Mouse (Mus musculus): ENCODE data around the gene Uck2.

Uck2 gene

DNA sequence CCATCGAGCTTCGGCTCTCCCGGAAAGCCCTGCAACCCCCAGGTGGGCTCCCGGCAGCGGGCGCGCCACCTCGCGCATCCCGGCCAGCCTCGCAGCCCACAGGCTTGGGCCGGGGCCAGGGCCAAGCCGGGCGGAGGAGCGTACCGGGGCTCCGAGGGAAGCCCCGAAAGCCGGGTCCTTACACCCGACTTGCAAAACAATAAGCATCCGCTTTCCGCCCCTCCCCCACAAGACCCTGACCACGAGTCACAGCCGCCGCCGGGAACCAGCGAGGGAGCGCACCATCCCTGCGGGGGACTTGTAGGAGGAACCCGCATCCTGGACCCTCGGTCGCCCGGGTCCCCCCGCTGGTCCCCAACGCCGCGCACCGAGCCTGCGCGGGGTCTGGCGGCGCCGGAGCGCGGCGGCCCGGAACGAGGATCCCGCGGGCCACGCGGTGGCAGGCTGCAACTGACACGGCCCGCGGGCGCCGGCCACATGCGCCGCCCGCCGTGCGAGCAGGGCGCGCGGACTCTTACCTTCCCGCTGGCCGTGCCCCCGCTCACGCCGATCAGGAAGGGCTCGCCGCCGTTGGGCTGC, 773 bp downstream of the Uck2 start:
- DNase-seq (ENCODE audit: extremely low spot score, low spot score) = peak; percentile 93

DNA sequence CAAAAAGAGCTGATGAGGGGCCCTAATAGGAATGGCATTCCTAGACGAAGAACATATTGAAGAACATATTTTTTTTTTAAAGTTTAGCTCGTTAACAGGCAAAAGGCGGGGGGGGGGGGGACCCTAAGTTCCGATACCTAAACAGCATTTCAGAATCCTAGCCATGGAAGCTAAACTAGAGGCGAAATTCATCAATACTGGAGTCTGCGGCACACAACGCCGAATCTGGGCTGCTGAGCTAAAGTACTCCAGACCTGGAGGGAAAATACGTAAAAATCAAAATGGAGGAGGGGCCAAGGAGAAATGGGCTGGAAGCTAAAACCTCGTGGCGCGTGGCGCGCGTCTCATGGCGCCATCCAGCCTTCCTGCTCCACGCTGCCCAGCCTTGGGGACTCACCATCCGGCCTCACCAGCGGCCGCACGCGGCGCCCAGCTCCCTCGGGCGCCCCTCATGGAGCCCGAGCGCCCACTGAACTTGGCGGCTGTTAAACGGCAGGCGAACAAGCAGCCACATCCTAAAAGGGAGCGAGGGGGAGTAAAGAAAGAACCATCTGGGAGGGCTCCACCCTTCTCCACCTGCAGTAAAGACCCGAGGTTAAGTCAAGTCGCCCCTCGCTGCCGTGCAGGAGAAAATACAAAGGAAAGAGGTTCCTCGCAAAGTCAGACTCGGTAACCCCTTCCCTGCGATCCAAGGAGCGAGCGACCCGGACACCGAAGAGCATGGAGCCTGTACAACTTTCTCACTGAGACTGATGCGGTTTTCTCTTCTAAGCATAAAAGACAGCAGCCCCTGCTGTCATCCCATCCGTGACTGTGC, 1.5 kb downstream of the Uck2 start:
- DNase-seq (ENCODE audit: extremely low spot score, low spot score) = peak; percentile 80

GRCm38 (mm10) chr1:167282768-167283167, 2.4 kb downstream of the Uck2 start:
- no peak for DNase-seq (ENCODE audit: extremely low spot score, low spot score)

DNA sequence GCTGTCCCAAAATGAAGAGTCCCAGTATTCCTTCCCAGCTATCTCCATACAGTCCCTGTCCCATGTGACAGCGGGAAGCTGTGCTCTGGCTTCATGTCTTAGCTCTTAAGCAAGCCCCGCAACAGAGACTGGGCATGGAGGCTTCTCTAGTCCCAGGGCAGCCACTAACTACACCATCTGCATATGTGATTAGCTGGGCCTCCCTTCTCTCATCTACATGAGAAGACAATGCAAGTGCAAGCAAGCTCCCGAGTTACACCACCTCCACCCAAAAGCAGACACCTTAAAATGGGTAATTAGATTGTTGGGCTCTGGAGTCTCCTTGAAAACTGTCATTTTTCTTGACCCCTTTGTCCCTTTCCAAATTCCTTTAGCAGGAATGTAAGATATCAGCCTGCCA, 3.0 kb downstream of the Uck2 start:
- no peak for DNase-seq (ENCODE audit: extremely low spot score, low spot score)

DNA sequence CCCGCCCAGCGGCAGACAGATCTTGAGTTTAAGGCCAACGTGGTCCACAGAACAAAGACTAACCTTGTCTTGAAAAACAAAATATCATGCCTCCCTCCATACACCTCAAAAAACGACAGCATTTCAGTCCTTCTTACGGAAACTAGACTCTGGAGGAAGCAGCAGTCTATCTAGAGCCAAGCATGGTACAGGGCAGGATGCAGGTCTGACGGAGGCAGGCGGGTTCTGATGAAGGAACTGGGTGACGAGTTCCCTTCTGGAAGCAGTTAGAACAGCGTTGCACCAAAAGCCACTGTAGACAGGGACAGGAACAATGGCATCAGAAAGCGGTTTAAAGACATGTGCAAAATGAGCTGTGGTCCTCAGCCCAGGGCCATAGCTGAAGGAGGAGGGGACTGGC, 5.1 kb downstream of the Uck2 start:
- DNase-seq (ENCODE audit: extremely low spot score, low spot score) = no peak

- no peak for DNase-seq (ENCODE audit: extremely low spot score, low spot score)
These were observed 5.9 kb downstream of the Uck2 start for GRCm38 (mm10) chr1:167279160-167279715.

DNA sequence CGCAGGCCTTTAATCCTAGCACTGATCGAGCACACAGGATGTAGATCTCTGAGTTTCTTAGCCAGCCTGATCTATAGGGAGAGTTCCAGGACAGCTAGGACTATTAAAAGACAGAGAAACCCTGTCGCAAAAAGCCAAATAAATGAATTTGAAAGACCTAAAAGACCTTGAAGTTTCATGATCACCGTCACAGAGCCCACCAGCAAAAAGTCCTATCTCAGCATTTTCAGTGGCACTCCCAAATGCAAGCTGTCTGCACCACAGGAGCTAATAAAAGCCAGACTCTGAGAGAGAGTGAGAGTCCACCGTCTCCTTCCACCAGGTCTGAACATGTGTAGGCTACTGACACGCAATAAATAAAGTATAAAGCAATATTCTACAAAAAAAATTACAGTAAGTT, 6.7 kb downstream of the Uck2 start:
- DNase-seq (ENCODE audit: extremely low spot score, low spot score) = no peak

DNA sequence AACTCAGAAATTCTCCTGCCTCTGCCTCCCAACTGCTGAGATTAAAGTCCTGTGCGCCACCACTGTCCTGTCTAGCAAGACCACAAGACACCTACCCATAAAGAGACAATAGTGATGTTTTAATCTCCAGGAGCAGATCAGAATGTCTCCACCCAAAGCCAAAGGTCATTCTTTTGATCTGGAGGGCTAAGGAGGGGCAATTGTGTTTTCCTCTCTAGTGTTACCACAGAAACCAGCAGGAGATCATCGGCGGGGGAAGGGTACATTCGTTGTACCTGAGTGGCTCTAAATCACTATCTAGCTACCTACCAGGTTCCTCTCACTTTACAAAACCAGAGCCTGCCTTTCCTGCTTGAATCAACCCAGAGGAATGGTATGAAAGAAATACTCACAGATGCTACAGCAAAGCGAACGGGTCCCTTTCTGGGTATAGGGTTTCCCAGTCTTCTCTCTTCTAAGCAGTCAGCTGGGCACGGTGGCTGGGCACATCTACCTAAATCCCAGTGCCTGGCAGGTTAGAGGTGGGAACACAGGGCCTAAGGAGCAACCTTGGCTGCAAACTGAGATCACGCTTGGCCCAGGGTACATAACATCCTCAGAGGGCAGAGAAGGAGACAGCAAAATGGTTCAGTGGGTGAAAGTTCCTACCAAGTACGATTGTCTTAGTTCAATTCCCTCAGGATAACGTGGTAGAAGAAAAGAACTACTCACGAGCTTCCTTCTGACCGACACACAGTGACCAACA, 10.3 kb downstream of the Uck2 start:
- DNase-seq (ENCODE audit: extremely low spot score, low spot score) = no peak

GRCm38 (mm10) chr1:167273380-167274163, 11.5 kb downstream of the Uck2 start:
- no peak for DNase-seq (ENCODE audit: extremely low spot score, low spot score)

DNA sequence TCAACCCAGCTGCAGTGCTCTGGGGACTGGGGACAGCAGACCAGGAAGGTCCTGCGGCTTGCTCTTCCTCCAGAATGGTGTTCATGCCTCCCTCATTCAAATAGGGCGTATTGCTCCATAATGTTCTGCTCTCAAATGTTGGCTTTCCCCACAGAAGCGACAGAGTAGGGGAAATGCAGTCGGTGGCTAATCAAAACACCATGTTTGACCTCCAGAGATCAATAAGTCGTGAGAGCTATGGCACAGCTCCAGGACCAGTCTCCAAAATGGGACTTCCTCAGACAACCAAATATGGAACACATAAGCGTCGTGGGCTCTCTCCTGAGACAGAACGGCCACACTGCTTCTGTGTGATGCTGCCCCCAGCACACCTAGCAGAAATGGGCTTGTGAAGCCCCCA, 13.3 kb downstream of the Uck2 start:
- DNase-seq (ENCODE audit: extremely low spot score, low spot score) = no peak

- DNase-seq (ENCODE audit: extremely low spot score, low spot score) = no peak
These were observed 13.8 kb downstream of the Uck2 start for GRCm38 (mm10) chr1:167271304-167271703.

DNA sequence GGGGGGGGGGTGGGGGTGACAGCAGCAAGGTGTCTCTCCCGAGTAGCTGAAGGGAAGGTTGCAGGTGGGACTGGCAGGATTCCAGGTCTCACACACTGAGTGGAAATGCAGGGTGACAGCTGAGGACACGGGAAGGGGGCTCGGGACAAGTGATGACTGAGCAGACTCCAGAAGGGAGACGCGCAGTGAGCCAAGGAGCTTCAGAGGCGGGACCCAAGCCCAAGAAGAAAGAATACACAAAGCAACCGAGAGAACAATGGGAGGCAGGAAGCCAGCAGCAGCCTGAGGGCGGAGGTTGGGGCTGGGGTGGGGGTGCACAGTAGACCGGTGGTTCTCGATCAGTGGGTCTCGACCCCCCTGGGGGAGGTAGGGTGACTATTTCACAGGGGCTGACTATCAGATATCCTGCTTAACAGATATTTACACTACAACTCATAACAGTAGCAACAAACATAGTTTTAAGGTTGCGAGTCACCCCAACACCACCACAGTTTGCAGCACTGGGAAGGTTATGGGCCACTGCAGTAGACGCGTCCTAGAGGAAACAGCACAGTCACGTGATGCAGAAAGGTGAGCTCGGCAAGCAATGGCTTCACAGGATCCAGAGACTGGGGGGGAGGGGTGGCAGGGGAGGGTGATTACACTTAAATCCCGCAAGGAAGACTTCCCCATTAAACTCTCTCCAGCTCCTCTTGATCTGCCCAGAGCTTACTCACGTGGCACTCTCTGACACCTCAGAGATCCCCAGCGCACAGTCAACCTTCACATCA, 14.6 kb downstream of the Uck2 start:
- DNase-seq (ENCODE audit: extremely low spot score, low spot score) = peak; percentile 32

- no peak for DNase-seq (ENCODE audit: extremely low spot score, low spot score)
These were observed 15.3 kb downstream of the Uck2 start for GRCm38 (mm10) chr1:167269856-167270270.

- DNase-seq (ENCODE audit: extremely low spot score, low spot score) = no peak
These were observed 15.7 kb downstream of the Uck2 start for GRCm38 (mm10) chr1:167269350-167269811.

DNA sequence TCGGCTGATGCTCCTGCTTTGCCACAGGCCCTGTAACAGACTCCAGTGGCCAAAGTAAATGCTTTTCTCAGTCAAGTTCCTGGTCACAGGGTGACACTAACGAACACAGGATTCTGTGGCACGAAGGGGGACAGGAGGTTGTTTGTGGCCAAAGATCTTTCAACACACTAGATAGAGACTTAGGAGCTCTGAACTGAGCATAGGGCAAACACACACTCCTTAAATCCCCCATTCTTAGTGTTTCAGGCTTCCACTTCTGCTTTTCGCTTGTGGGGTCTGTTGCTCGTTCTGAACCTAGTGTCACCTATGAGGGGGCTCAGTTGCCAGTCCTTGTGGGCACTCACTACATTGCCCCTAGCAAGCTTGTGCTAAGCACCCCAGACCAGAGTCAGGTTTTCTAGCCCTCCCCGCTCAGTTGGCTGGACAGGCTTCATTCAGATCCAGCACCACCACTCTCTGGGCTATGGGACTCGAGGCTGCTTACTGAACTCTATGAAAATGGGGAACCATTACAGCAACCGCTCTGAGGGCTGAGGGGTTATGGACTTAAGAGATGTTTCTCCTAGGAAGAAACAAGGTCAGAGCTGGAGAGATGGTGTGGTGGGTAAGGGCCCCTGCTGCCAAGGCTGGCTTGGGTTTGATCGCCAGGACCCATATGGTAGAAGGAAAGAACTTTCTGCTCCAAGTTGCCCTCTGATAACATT, 16.6 kb downstream of the Uck2 start:
- no peak for DNase-seq (ENCODE audit: extremely low spot score, low spot score)

DNA sequence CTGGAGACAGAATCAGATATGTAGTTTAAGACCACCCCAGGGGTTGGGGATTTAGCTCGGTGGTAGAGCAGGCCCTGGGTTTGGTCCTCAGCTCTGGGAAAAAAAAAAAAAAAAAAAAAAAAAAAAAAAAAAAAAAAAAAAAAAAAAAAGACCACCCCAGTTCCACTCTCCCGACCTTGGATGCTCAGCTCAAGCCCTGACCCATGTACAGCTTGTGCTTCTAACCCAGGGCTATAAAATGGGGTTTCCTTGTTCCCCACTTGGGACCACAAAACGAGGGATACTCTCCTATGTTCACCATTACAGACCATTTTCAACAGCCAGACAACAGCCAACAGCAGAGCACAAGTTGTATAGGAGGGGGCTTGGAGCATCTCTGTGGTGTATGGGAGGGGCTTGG, 18.4 kb downstream of the Uck2 start:
- no peak for DNase-seq (ENCODE audit: extremely low spot score, low spot score)

DNA sequence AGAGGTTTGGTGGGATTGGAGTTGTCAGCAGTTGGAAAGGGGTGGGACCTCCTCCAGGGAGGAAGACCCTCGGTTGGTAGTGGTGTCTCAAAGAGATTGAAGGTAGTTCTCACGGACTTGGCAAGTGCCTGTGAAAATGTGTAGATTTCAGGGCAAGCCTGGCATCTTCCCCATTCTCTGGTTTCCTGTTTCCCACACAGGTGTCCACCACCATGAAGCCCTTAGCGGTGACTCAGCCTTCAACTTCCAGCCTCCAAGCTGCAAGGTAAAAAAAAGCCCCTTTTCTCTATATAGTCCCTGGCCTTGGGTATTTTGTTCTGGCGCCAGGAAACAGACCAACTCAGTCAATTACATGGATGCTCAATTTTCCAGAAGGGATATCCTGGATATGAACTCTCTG, 19.8 kb downstream of the Uck2 start:
- no peak for DNase-seq (ENCODE audit: extremely low spot score, low spot score)

DNA sequence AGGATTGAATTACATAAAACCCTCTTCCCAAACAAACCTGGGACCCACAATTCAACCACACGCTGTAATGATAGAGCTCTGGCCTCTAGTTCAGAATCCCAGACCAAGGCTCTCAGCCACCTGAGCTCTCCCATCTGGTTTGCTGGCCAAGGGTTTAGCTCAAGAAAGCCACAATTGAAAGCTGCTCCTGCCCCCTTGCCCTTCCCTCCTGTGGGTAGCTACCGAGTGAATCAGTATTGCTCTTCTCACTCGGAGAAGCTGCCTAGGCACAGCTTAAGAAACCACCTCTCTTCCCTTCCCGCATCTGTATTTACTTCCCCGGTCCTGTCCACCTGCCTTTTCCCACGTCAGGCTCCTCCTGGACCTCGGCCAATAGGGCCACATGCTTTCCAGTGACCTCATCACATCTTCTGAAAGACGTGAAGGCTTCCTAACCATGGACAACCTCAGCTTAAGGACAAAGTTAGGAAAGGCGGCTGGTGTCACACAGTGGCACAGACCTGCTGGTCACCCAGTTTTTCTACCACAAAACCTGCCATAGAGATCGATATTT, 22.6 kb downstream of the Uck2 start:
- DNase-seq (ENCODE audit: extremely low spot score, low spot score) = no peak

DNA sequence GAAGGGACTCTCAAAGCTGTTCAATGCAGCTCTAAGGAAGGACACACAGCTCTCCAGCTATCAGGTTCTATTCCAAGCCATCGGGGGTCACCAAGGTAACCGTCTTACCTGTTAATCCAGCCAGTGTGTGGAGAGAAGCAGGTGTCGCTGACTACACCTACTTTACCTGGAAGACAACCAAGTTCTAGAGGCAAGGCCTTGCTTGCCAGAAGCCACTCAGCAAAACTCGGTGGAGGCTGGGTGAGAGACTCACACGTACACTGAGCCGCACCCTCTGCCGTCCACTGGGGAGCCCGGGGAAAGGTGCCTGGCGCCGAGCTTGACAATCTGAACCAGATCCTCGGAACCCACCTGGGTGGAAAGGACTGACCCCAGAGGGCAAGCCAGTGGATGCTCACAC, 23.4 kb downstream of the Uck2 start:
- no peak for DNase-seq (ENCODE audit: extremely low spot score, low spot score)

GRCm38 (mm10) chr1:167259702-167260101, 25.4 kb downstream of the Uck2 start:
- DNase-seq (ENCODE audit: extremely low spot score, low spot score) = no peak

All from neural tube, embryonic 10.5 days (tissue).